Mouse (Mus musculus) mouse trophoblast stem cell (cell line): Measurements from ENCODE around the gene Traf3ip2.

Source experiments
- in situ Hi-C, 2 experiments: fragments of 300-500 bp; cut with MseI, MboI; formaldehyde crosslinking; loops; 2 replicates in 1 of 2; 3 replicates in 1 of 2; pipeline ENCODE4 v1.15.1; 2025

Gene Traf3ip2

GRCm38 (mm10) chr10:39600115-39600514, 12.6 kb upstream of the Traf3ip2 start:
- in situ Hi-C loops: no loop called here

- in situ Hi-C loops: no loop called here
These were observed 11.7 kb upstream of the Traf3ip2 start for GRCm38 (mm10) chr10:39601068-39601467.

- in situ Hi-C loops: no loop called here
These were observed 6.3 kb upstream of the Traf3ip2 start for GRCm38 (mm10) chr10:39606434-39606833.

- in situ Hi-C loops: no loop called here
These were observed 1.5 kb upstream of the Traf3ip2 start for GRCm38 (mm10) chr10:39611234-39611633.

DNA sequence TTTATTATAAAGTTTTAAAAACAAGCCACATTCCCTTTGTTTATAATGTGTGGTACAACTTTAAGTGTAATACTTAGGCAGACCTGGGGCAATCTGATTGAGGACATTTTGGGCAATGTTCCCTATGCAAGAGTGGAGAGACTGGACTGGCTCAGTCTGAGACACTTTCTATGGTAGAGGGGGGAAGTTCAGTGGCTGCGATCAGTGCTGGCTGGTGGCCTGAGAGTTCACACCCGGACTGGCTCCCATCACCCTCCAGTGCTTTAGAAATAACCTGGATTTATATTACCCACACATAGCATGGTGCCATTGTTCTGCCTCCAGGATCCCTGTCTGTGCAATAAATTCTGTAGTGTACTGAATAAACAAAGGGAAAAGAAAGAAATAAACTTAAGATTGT, 603 bp upstream of the Traf3ip2 start:
- in situ Hi-C loops: no loop called here

DNA sequence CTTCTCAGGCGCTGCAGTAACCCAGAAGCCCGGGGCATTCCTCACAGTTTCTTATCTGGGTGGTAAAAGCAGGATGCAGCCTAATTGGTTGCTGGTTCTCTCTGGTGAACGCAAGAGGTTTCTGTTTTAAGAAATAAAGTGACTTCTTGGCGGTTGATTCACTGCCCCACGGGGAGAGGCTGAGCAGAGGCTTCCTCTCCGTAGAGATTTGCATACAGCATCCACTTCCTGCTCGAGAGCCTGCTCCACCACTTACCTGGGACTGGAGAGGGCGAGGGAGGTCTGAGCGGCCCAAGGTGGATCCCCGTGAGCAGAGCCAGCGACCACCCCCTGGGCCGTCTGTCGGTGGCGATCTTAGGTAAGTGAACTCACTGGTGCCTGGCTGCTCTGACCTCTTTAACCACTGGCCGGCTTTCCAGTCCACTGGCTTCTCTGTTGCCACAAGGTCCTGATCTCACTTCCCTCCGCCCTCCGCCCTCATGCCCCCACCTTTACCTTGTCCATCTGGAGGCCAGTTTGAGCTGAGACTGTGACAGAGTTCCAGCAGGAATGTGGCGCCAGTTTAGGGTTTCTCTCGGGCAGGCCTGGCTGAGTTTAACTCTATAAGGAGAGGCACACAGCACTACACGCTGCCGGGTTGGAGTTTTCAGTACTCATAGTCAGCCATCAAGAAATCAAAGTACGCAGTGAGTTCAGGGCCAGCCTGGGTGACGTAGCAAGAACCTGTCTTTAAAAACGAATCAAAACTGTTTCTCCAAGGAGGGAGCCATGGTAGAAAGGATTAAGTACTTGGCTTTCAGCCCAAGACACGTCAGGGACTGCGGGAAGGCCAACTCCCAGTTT, 476 bp downstream of the Traf3ip2 start:
- in situ Hi-C loops: no loop called here

- in situ Hi-C loops: no loop called here
These were observed 1.2 kb downstream of the Traf3ip2 start for GRCm38 (mm10) chr10:39613973-39614372.

GRCm38 (mm10) chr10:39614676-39615075, 1.9 kb downstream of the Traf3ip2 start:
- in situ Hi-C loops: no loop called here

DNA sequence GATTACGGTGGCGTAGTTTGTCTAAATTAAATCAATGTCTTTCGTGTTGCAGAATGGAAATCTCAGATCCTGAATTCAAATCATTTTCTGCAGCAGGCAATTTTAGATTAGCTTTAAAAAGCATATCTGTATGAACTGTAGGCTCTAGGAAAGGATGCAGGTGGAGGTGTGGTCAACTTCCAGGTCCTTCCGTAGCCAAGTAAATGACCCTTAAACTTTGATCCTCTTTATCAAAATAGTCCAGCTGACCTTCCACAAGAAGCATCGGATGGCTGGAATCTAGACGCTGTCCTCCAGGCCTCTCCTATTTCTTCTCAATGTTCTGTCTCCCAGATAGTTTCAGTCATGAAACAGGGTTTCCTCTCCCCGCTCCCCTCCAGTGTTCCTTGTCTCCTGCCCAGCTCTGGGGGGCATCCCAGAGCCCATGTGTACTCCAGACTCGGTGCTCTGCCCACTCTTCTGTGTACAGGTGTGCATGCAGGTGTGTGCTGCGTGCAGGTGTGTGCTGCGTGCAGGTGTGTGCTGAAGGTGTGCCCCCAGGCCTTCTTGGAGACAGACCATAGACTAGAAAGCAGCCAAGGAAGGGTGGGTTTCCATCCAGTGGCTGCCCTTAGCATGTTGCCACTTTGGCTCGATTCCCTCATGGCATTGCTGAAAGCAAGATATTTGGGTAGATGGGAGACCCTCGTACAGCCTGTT, 2.9 kb downstream of the Traf3ip2 start:
- in situ Hi-C loops: no loop called here

GRCm38 (mm10) chr10:39616230-39616590, 3.5 kb downstream of the Traf3ip2 start:
- in situ Hi-C loops: no loop called here

DNA sequence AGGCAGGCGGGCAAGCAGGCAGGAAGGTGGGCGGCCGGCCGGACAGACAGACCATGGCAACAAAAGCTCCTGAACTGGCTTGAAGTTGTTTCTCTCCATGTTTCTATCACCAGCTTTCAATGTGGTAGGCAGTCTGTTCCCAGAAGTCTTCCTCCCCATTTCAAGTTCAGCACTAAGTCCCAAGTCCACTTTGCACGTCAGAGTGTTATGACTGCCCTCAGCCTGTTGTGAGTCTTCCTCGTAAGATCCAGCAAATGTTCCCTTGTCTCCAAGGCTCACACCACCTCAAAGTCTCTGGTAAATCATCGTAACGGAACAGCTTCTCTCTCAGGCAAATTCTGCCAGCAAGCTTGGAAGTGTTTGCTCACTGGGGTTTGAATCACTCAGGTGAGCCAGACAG, 3.9 kb downstream of the Traf3ip2 start:
- in situ Hi-C loops: no loop called here

- in situ Hi-C loops: no loop called here
These were observed 5.7 kb downstream of the Traf3ip2 start for GRCm38 (mm10) chr10:39618431-39618830.

DNA sequence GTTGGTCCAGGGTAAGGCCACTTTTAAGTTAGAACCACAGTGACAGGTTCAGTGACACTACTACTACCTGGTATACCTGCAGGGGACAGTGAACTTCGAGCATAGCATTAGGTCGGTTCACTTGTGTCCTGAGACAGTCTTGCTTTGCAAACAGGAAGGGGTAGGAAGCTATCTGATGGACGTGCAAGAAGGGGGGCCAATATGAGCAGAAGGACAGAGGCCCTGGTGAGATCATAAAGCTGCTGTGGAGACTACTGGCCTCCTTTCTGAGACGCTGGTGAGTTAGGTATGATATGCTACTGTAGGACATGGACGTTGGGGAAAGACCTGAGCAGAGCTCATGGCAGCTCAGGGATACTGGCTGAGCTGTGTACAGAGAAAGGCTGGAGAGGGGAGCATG, 7.9 kb downstream of the Traf3ip2 start:
- in situ Hi-C loops: no loop called here

- in situ Hi-C loops: no loop called here
These were observed 11.1 kb downstream of the Traf3ip2 start for GRCm38 (mm10) chr10:39623806-39624205.

- in situ Hi-C loops: no loop called here
These were observed 12.3 kb downstream of the Traf3ip2 start for GRCm38 (mm10) chr10:39624837-39625625.

DNA sequence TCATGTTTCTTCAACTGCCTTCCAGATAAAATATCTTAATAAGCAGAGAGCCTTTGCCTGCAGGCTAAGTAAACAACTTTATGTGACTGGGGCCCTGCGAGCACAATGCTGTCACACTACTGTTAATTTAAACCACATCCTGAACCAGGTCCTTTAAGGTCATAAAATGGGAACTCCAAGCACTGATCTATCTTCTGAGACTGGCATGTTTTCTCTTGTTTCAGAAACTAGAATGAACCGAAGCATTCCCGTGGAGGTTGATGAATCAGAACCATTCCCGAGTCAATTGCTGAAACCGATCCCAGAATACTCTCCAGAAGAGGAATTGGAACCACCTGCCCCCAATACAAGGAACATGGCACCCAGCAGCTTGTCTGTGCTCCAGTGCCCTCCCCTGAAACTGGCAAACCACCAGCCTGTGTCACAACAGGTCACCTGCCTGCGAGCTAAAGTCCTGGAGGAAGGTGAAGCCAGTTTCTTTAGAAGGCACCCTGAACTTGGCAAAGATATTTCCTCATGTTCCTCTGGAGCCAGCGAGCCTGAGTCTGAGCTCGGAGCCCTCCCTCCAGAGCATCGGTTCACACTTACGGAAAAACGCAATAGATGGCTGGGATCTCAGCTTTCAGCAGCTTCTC, 13.0 kb downstream of the Traf3ip2 start:
- in situ Hi-C loops: no loop called here

DNA sequence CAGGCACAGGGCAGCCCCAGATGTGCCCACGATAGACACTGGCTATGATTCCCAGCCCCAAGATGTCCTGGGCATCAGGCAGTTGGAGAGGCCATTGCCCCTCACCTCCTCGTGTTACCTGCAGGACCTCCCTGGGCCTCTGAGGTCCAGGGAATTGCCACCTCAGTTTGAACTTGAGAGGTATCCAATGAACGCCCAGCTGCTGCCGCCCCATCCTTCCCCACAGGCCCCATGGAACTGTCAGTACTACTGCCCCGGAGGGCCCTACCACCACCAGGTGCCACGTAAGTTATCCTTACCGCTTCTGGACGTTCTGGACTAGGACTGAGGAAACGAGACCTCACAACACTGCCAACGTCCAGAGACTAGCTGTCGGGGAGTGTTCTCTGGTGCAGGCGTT, 13.6 kb downstream of the Traf3ip2 start:
- in situ Hi-C loops: no loop called here

GRCm38 (mm10) chr10:39628799-39629517, 16.2 kb downstream of the Traf3ip2 start:
- in situ Hi-C loops: no loop called here

GRCm38 (mm10) chr10:39629746-39630552, 17.2 kb downstream of the Traf3ip2 start:
- in situ Hi-C loops: no loop called here

GRCm38 (mm10) chr10:39630811-39631210, 18.1 kb downstream of the Traf3ip2 start:
- in situ Hi-C loops: no loop called here
